Mouse (Mus musculus) midbrain, embryonic 15.5 days (tissue): ENCODE data around the gene Pxylp1. TPM values are rescaled to one million over a fixed set of nuclear protein-coding genes. Genes with fewer than 3 reads are reported as not detected.

Experiments
- ATAC-seq: fragments of 200-750 bp; cut with Nextera tagmentation; replicated peaks from 2 replicates; pipeline ENCODE4 v1.8.0; 2017; ENCODE audit warnings: moderate TSS enrichment
- H3K27ac ChIP-seq: fragments of 300-500 bp; sonication (generic); 2 replicates; pipeline ENCODE4 v1.5.1; 2015; ENCODE audit warnings: mild to moderate bottlenecking, inconsistent platforms
- H3K27me3 ChIP-seq: fragments of 300-500 bp; sonication (generic); replicated peaks from 2 replicates; pipeline ENCODE4 v1.6.1; 2015; ENCODE audit warnings: inconsistent platforms
- H3K36me3 ChIP-seq: fragments of 300-500 bp; sonication (generic); replicated peaks from 2 replicates; pipeline ENCODE4 v1.6.1; 2015; ENCODE audit warnings: inconsistent platforms
- H3K4me1 ChIP-seq: fragments of 300-500 bp; sonication (generic); 2 replicates; pipeline ENCODE4 v1.6.1; 2015; ENCODE audit warnings: inconsistent platforms
- H3K4me2 ChIP-seq: fragments of 300-500 bp; sonication (generic); 2 replicates; pipeline ENCODE4 v1.6.1; 2015; ENCODE audit warnings: inconsistent platforms, mild to moderate bottlenecking, moderate library complexity
- H3K4me3 ChIP-seq: fragments of 300-500 bp; sonication (generic); 2 replicates; pipeline ENCODE4 v1.5.1; 2015; ENCODE audit warnings: mild to moderate bottlenecking, inconsistent platforms
- H3K9ac ChIP-seq: fragments of 300-500 bp; sonication (generic); 2 replicates; pipeline ENCODE4 v1.6.1; 2015; ENCODE audit warnings: mild to moderate bottlenecking, inconsistent platforms
- H3K9me3 ChIP-seq: fragments of 300-500 bp; sonication (generic); 2 replicates; pipeline ENCODE4 v1.6.1; 2016; ENCODE audit warnings: inconsistent platforms
- WGBS: fragments of 180-500 bp; shearing (Covaris S2); methylation state at CpG from one replicate; pipeline ENCODE4 v1.1.7; 2015; ENCODE audit warnings: mixed read lengths; 5-methylcytosine and 5-hydroxymethylcytosine counted together
- polyA plus RNA-seq: library from polyadenylated mRNA; unstranded; fragments of >200 nt; fragmentation: Nextera tagmentation; extraction: Ambion mirVana; gene quantifications from 2 replicates; pipeline ENCODE4 v1.2.1, GENCODE M21; 2015

The Pxylp1 gene
- polyA plus RNA-seq, 1 experiment from 2014 or later = 42.4 TPM

- Histone ChIP-seq H3K27ac (peak overlapping the region; percentile 75), H3K9ac (peak overlapping the region; percentile 72), H3K36me3 (no peaks in the 10 kb centered on the region), H3K9me3 (no peaks in the 10 kb centered on the region), H3K4me3 (peak overlapping the region; percentile 62), H3K4me2 (peak overlapping the region; percentile 94), H3K27me3 (no peaks in the 10 kb centered on the region), H3K4me1 (peaks cover 68% of the 10 kb centered on the region)
- ATAC-seq = peak; percentile 61
- WGBS = under 1% methylated on average over 37 of the region's 37 CpGs
Measured at GRCm38 (mm10) chr9:96888742-96889344, 3.6 kb downstream of the Pxylp1 start.

GRCm38 (mm10) chr9:96887954-96888353, 4.5 kb downstream of the Pxylp1 start:
- Histone ChIP-seq H3K4me2 (peak overlapping the region; percentile 94), H3K9ac (0 out of 2 replicates have a peak overlapping the region, but pooled peaks have one; percentile 6), H3K4me1 (peaks cover 73% of the 10 kb centered on the region), H3K27ac (0 out of 2 replicates have a peak overlapping the region, but pooled peaks have one; percentile 14), H3K36me3 (no peaks in the 10 kb centered on the region), H3K27me3 (no peaks in the 10 kb centered on the region), H3K4me3 (peak overlapping the region; percentile 62), H3K9me3 (no peaks in the 10 kb centered on the region)
- ATAC-seq = 0 out of 2 replicates have a peak, but pooled peaks have one; percentile 16
- WGBS = 6% methylated on average over 6 of the region's 6 CpGs

GRCm38 (mm10) chr9:96887492-96887891, 5.0 kb downstream of the Pxylp1 start:
- H3K9ac ChIP-seq = 0 out of 2 replicates have a peak overlapping the region, but pooled peaks have one; percentile 6
- no peaks in the 10 kb centered on the region for H3K9me3 ChIP-seq
- peak overlapping the region; percentile 62 for H3K4me3 ChIP-seq
- peak overlapping the region; percentile 94 for H3K4me2 ChIP-seq
- H3K4me1 ChIP-seq = peaks cover 73% of the 10 kb centered on the region
- no peaks in the 10 kb centered on the region for H3K36me3 ChIP-seq
- H3K27ac ChIP-seq = 0 out of 2 replicates have a peak overlapping the region, but pooled peaks have one; percentile 14
- H3K27me3 ChIP-seq = no peaks in the 10 kb centered on the region
- no peak for ATAC-seq

GRCm38 (mm10) chr9:96885781-96886180, 6.7 kb downstream of the Pxylp1 start:
- WGBS = 65% methylated on average over 3 of the region's 3 CpGs
- H3K4me2 ChIP-seq = no peak overlapping the region

GRCm38 (mm10) chr9:96882496-96883265, 9.8 kb downstream of the Pxylp1 start:
- Histone ChIP-seq H3K27me3 (no peaks in the 10 kb centered on the region), H3K9ac (no peak overlapping the region), H3K4me3 (no peak overlapping the region), H3K4me2 (no peak overlapping the region), H3K4me1 (peaks cover 50% of the 10 kb centered on the region), H3K9me3 (no peaks in the 10 kb centered on the region), H3K27ac (no peak overlapping the region), H3K36me3 (no peaks in the 10 kb centered on the region)
- no peak for ATAC-seq
- 60% methylated on average over 20 of the region's 20 CpGs for WGBS

More at GRCm38 (mm10) chr9:96885781-96886180, 6.7 kb downstream of the Pxylp1 start:
- H3K4me3 ChIP-seq = no peak overlapping the region
- H3K9me3 ChIP-seq = no peaks in the 10 kb centered on the region
- ATAC-seq = no peak
- no peaks in the 10 kb centered on the region for H3K36me3 ChIP-seq
- H3K4me1 ChIP-seq = peaks cover 63% of the 10 kb centered on the region
- H3K27ac ChIP-seq = no peak overlapping the region
- no peak overlapping the region for H3K9ac ChIP-seq
- H3K27me3 ChIP-seq = no peaks in the 10 kb centered on the region

GRCm38 (mm10) chr9:96881901-96882300, 10.6 kb downstream of the Pxylp1 start:
- H3K4me1 ChIP-seq = peaks cover 46% of the 10 kb centered on the region
- no peak overlapping the region for H3K27ac ChIP-seq
- no peaks in the 10 kb centered on the region for H3K36me3 ChIP-seq
- no peaks in the 10 kb centered on the region for H3K27me3 ChIP-seq
- no peak overlapping the region for H3K9ac ChIP-seq
- H3K9me3 ChIP-seq = no peaks in the 10 kb centered on the region
- no peak overlapping the region for H3K4me3 ChIP-seq
- WGBS = 65% methylated on average over 6 of the region's 6 CpGs
- no peak overlapping the region for H3K4me2 ChIP-seq
- no peak for ATAC-seq

- 92% methylated on average over 6 of the region's 6 CpGs for WGBS
- H3K4me1 ChIP-seq = peaks cover 31% of the 10 kb centered on the region
- H3K36me3 ChIP-seq = no peaks in the 10 kb centered on the region
- ATAC-seq = no peak
- no peaks in the 10 kb centered on the region for H3K9me3 ChIP-seq
- no peak overlapping the region for H3K4me2 ChIP-seq
- no peak overlapping the region for H3K27ac ChIP-seq
- H3K27me3 ChIP-seq = no peaks in the 10 kb centered on the region
- no peak overlapping the region for H3K9ac ChIP-seq
- H3K4me3 ChIP-seq = no peak overlapping the region
Measured at GRCm38 (mm10) chr9:96879024-96879423, 13.4 kb downstream of the Pxylp1 start.

GRCm38 (mm10) chr9:96878464-96878863, 14.0 kb downstream of the Pxylp1 start:
- 34% methylated on average over 4 of the region's 4 CpGs for WGBS
- Histone ChIP-seq H3K9me3 (no peaks in the 10 kb centered on the region), H3K9ac (no peak overlapping the region), H3K4me1 (peaks cover 26% of the 10 kb centered on the region), H3K36me3 (no peaks in the 10 kb centered on the region), H3K27ac (no peak overlapping the region), H3K27me3 (no peaks in the 10 kb centered on the region), H3K4me3 (no peak overlapping the region), H3K4me2 (no peak overlapping the region)
- ATAC-seq = no peak

GRCm38 (mm10) chr9:96875704-96876103, 16.8 kb downstream of the Pxylp1 start:
- no peak overlapping the region for H3K27ac ChIP-seq
- no peak overlapping the region for H3K9ac ChIP-seq
- H3K4me1 ChIP-seq = peaks cover 12% of the 10 kb centered on the region
- H3K4me2 ChIP-seq = no peak overlapping the region
- no peak for ATAC-seq
- no peaks in the 10 kb centered on the region for H3K36me3 ChIP-seq
- WGBS = 69% methylated on average over 4 of the region's 4 CpGs
- no peak overlapping the region for H3K4me3 ChIP-seq
- no peaks in the 10 kb centered on the region for H3K27me3 ChIP-seq
- no peaks in the 10 kb centered on the region for H3K9me3 ChIP-seq

- H3K4me3 ChIP-seq = no peak overlapping the region
- no peak for ATAC-seq
- no peaks in the 10 kb centered on the region for H3K27me3 ChIP-seq
- 73% methylated on average over 5 of the region's 5 CpGs for WGBS
- no peak overlapping the region for H3K4me2 ChIP-seq
- no peaks in the 10 kb centered on the region for H3K9me3 ChIP-seq
- peaks cover 6% of the 10 kb centered on the region for H3K4me1 ChIP-seq
- H3K9ac ChIP-seq = no peak overlapping the region
- no peak overlapping the region for H3K27ac ChIP-seq
- no peaks in the 10 kb centered on the region for H3K36me3 ChIP-seq
Measured at GRCm38 (mm10) chr9:96873082-96873481, 19.4 kb downstream of the Pxylp1 start.

GRCm38 (mm10) chr9:96870104-96870503, 22.4 kb downstream of the Pxylp1 start:
- ATAC-seq = no peak
- H3K27ac ChIP-seq = no peak overlapping the region
- H3K27me3 ChIP-seq = no peaks in the 10 kb centered on the region
- no peak overlapping the region for H3K4me2 ChIP-seq
- no peaks in the 10 kb centered on the region for H3K9me3 ChIP-seq
- H3K9ac ChIP-seq = no peak overlapping the region
- no peak overlapping the region for H3K4me3 ChIP-seq
- peaks cover 16% of the 10 kb centered on the region for H3K4me1 ChIP-seq
- WGBS = 83% methylated on average over 8 of the region's 8 CpGs
- no peaks in the 10 kb centered on the region for H3K36me3 ChIP-seq

GRCm38 (mm10) chr9:96869542-96869941, 22.9 kb downstream of the Pxylp1 start:
- WGBS = 92% methylated on average over 5 of the region's 5 CpGs
- no peaks in the 10 kb centered on the region for H3K27me3 ChIP-seq
- H3K27ac ChIP-seq = no peak overlapping the region
- no peaks in the 10 kb centered on the region for H3K9me3 ChIP-seq
- no peak overlapping the region for H3K4me2 ChIP-seq
- no peak overlapping the region for H3K4me3 ChIP-seq
- H3K9ac ChIP-seq = no peak overlapping the region
- H3K36me3 ChIP-seq = no peaks in the 10 kb centered on the region
- H3K4me1 ChIP-seq = peaks cover 17% of the 10 kb centered on the region
- ATAC-seq = no peak
